Mouse (Mus musculus) lung, embryonic 15.5 days (tissue): Measurements from ENCODE around the gene Gpr143. TPM values are rescaled to one million over a fixed set of nuclear protein-coding genes. Genes with fewer than 3 reads are reported as not detected.

Experiments
- ATAC-seq: fragments of 200-750 bp; cut with Nextera tagmentation; 2 replicates; pipeline ENCODE4 v1.8.0; 2017; ENCODE audit warnings: moderate number of reproducible peaks, borderline replicate concordance; ENCODE audit not compliant: low FRiP score, low TSS enrichment; ENCODE audit errors: extremely low read depth
- H3K27ac ChIP-seq: fragments of 300-500 bp; sonication (generic); 2 replicates; pipeline ENCODE4 v1.5.1; 2015; ENCODE audit warnings: moderate library complexity, mild to moderate bottlenecking, inconsistent platforms
- H3K27me3 ChIP-seq: fragments of 300-500 bp; sonication (generic); 2 replicates; pipeline ENCODE4 v1.6.1; 2015; ENCODE audit warnings: inconsistent platforms
- H3K36me3 ChIP-seq: fragments of 300-500 bp; sonication (generic); 2 replicates; pipeline ENCODE4 v1.6.1; 2015; ENCODE audit warnings: inconsistent platforms
- H3K4me1 ChIP-seq: fragments of 300-500 bp; sonication (generic); 2 replicates; pipeline ENCODE4 v1.6.1; 2015; ENCODE audit warnings: inconsistent platforms
- H3K4me2 ChIP-seq: fragments of 300-500 bp; sonication (generic); 2 replicates; pipeline ENCODE4 v1.6.1; 2015; ENCODE audit warnings: inconsistent platforms, mild to moderate bottlenecking, moderate library complexity
- H3K4me3 ChIP-seq: fragments of 300-500 bp; sonication (generic); 2 replicates; pipeline ENCODE4 v1.5.1; 2015; ENCODE audit warnings: mild to moderate bottlenecking, inconsistent platforms
- H3K9ac ChIP-seq: fragments of 300-500 bp; sonication (generic); 2 replicates; pipeline ENCODE4 v1.6.1; 2015; ENCODE audit warnings: inconsistent platforms
- H3K9me3 ChIP-seq: fragments of 300-500 bp; sonication (generic); 2 replicates; pipeline ENCODE4 v1.6.1; 2016; ENCODE audit warnings: inconsistent platforms
- WGBS: fragments of 180-500 bp; shearing (Covaris S2); methylation state at CpG from one replicate; pipeline ENCODE4 v1.1.7; 2015; 5-methylcytosine and 5-hydroxymethylcytosine counted together
- polyA plus RNA-seq: library from polyadenylated mRNA; unstranded; fragments of >200 nt; fragmentation: Nextera tagmentation; extraction: Ambion mirVana; gene quantifications from 2 replicates; pipeline ENCODE4 v1.2.1, GENCODE M21; 2015

Gene Gpr143
- 0.34 TPM in 1 of 2 replicates, not detected in the other for polyA plus RNA-seq

- H3K4me2 ChIP-seq = peak within 1 kb of the TSS; percentile 54
- WGBS = 14% methylated on average over 25 of the region's 26 CpGs
- peaks cover 11% of the 10 kb centered on the region for H3K27me3 ChIP-seq
- H3K27ac ChIP-seq = no peak within 1 kb of the TSS
- no peaks in the 10 kb centered on the region for H3K9me3 ChIP-seq
- H3K4me3 ChIP-seq = peak within 1 kb of the TSS; percentile 17
- no peak for ATAC-seq
- H3K4me1 ChIP-seq = peaks cover 6% of the 10 kb centered on the region; the same call in 1 of the 2 replicates
- no peaks in the 10 kb centered on the region for H3K36me3 ChIP-seq
- peak within 1 kb of the TSS; percentile 22; the same call in 1 of the 2 replicates for H3K9ac ChIP-seq
These were observed at the start of gene Gpr143 for GRCm38 (mm10) chrX:152781720-152782403. TSS of gene Gpr143 (plus strand) at chrX:152781921.

- Histone ChIP-seq H3K27ac (no peak overlapping the region), H3K9me3 (no peaks in the 10 kb centered on the region), H3K4me1 (no peaks in the 10 kb centered on the region), H3K27me3 (0 out of 2 replicates have a peak, but pooled peaks cover 3% of the 10 kb centered on the region), H3K4me3 (no peak overlapping the region), H3K9ac (no peak overlapping the region), H3K4me2 (no peak overlapping the region), H3K36me3 (no peaks in the 10 kb centered on the region)
- no peak for ATAC-seq
These were observed 46.4 kb upstream of the Gpr143 start for GRCm38 (mm10) chrX:152735283-152735682.

GRCm38 (mm10) chrX:152738191-152738590, 43.5 kb upstream of the Gpr143 start:
- no peak overlapping the region for H3K4me2 ChIP-seq
- H3K4me3 ChIP-seq = no peak overlapping the region
- no peaks in the 10 kb centered on the region for H3K4me1 ChIP-seq
- no peak overlapping the region for H3K9ac ChIP-seq
- 56% methylated on average over 2 of the region's 2 CpGs for WGBS
- no peak; the same call in 1 of the 2 replicates for ATAC-seq
- peak overlapping the region; percentile 37; the same call in 1 of the 2 replicates for H3K27ac ChIP-seq
- no peaks in the 10 kb centered on the region for H3K36me3 ChIP-seq
- no peaks in the 10 kb centered on the region for H3K9me3 ChIP-seq
- H3K27me3 ChIP-seq = 0 out of 2 replicates have a peak, but pooled peaks cover 3% of the 10 kb centered on the region

- no peak for ATAC-seq
- 0 out of 2 replicates have a peak, but pooled peaks cover 3% of the 10 kb centered on the region for H3K27me3 ChIP-seq
- H3K4me3 ChIP-seq = no peak overlapping the region
- H3K36me3 ChIP-seq = no peaks in the 10 kb centered on the region
- no peak overlapping the region for H3K4me2 ChIP-seq
- H3K27ac ChIP-seq = peak overlapping the region; percentile 41; the same call in 1 of the 2 replicates
- WGBS = 44% methylated on average over 4 of the region's 4 CpGs
- no peaks in the 10 kb centered on the region for H3K9me3 ChIP-seq
- H3K4me1 ChIP-seq = no peaks in the 10 kb centered on the region
- H3K9ac ChIP-seq = no peak overlapping the region
These were observed 42.9 kb upstream of the Gpr143 start for GRCm38 (mm10) chrX:152738759-152739368.

DNA sequence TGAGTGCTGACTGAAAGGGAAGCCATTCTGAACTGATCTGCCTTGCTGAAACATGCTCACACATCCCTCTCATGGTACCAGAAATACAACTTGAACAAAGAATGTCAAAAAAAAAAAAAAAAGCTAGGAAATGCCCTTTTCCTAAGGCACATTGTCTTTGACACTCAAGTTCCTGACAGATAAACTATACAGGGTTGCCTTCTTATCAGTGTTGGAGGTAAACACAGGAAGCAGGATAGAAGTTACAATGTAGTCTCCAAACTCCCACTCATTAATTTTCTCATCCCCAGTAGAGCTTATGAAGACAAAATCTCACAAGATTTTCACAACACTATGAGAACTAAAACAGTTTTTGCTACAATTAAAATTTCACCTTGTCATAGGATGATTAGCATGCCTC, 38.1 kb upstream of the Gpr143 start:
- H3K4me1 ChIP-seq = no peaks in the 10 kb centered on the region
- no peaks in the 10 kb centered on the region for H3K27me3 ChIP-seq
- no peaks in the 10 kb centered on the region for H3K36me3 ChIP-seq
- H3K4me2 ChIP-seq = no peak overlapping the region
- no peak overlapping the region for H3K4me3 ChIP-seq
- no peak for ATAC-seq
- H3K27ac ChIP-seq = 0 out of 2 replicates have a peak overlapping the region, but pooled peaks have one; percentile 37
- no peak overlapping the region for H3K9ac ChIP-seq
- H3K9me3 ChIP-seq = no peaks in the 10 kb centered on the region

GRCm38 (mm10) chrX:152745925-152746324, 35.8 kb upstream of the Gpr143 start:
- H3K9ac ChIP-seq = no peak overlapping the region
- no peaks in the 10 kb centered on the region for H3K9me3 ChIP-seq
- H3K27ac ChIP-seq = no peak overlapping the region
- H3K4me2 ChIP-seq = no peak overlapping the region
- no peak overlapping the region for H3K4me3 ChIP-seq
- H3K27me3 ChIP-seq = no peaks in the 10 kb centered on the region
- no peaks in the 10 kb centered on the region for H3K36me3 ChIP-seq
- no peak for ATAC-seq
- WGBS = 57% methylated on average over 2 of the region's 2 CpGs
- H3K4me1 ChIP-seq = no peaks in the 10 kb centered on the region

DNA sequence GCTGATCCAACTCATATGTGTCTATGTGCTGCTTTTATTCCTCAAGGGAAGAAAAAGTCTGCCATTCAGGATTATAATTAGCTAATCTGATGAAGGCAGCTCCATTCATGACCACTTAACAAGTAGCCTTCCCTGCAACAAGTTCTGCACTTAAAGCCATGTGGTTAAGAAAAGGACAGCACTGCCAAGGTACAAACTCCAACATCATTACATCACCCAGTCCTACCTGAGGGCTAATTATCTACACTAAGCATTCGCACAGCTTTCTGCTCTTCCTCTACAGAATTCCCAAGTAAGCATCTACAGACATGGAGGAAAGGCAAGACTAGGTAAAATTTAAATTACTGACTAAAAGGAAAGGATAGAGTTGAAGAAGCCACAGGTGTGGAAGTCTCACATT, 25.9 kb upstream of the Gpr143 start:
- ATAC-seq = no peak
- H3K4me2 ChIP-seq = no peak overlapping the region
- no peaks in the 10 kb centered on the region for H3K27me3 ChIP-seq
- H3K27ac ChIP-seq = no peak overlapping the region
- no peaks in the 10 kb centered on the region for H3K9me3 ChIP-seq
- no peak overlapping the region for H3K9ac ChIP-seq
- WGBS = 92% methylated on average over 1 of the region's 1 CpGs
- no peaks in the 10 kb centered on the region for H3K4me1 ChIP-seq
- H3K4me3 ChIP-seq = no peak overlapping the region
- no peaks in the 10 kb centered on the region for H3K36me3 ChIP-seq

- H3K9ac ChIP-seq = no peak overlapping the region
- no peak overlapping the region for H3K4me2 ChIP-seq
- no peaks in the 10 kb centered on the region for H3K36me3 ChIP-seq
- no peak overlapping the region for H3K27ac ChIP-seq
- no peaks in the 10 kb centered on the region for H3K9me3 ChIP-seq
- no peaks in the 10 kb centered on the region for H3K27me3 ChIP-seq
- WGBS = 86% methylated on average over 5 of the region's 5 CpGs
- H3K4me3 ChIP-seq = no peak overlapping the region
- ATAC-seq = no peak
- H3K4me1 ChIP-seq = no peaks in the 10 kb centered on the region
These were observed 25.4 kb upstream of the Gpr143 start for GRCm38 (mm10) chrX:152756293-152756692.

- 48% methylated on average over 2 of the region's 2 CpGs for WGBS
- H3K36me3 ChIP-seq = no peaks in the 10 kb centered on the region
These were observed 19.3 kb upstream of the Gpr143 start for GRCm38 (mm10) chrX:152762437-152762836.

DNA sequence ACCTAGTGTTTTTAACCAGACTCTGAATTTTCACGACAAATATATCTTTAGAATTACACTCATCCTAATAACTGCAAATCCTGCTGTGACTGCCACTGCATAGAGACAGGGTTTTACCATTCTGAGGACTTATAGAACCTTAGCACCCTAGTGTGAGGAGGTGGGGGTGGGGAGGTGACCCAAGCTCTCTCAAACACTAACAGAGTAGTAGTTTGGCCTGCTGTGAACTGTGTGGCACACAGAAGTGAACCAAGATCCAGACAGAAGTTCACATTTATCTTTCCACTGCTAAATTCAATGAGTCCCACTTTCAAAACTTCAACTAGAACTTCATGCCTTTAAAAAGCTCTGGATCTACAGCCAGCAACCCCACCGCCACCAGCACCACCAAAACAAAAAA, 18.9 kb upstream of the Gpr143 start:
- Histone ChIP-seq H3K27ac (no peak overlapping the region), H3K4me1 (0 out of 2 replicates have a peak, but pooled peaks cover 3% of the 10 kb centered on the region), H3K9ac (no peak overlapping the region), H3K27me3 (no peaks in the 10 kb centered on the region), H3K4me3 (no peak overlapping the region), H3K9me3 (no peaks in the 10 kb centered on the region), H3K4me2 (no peak overlapping the region), H3K36me3 (no peaks in the 10 kb centered on the region)
- ATAC-seq = no peak
- WGBS = 76% methylated on average over 2 of the region's 2 CpGs

More at GRCm38 (mm10) chrX:152762437-152762836, 19.3 kb upstream of the Gpr143 start:
- H3K4me3 ChIP-seq = no peak overlapping the region
- H3K4me1 ChIP-seq = 0 out of 2 replicates have a peak, but pooled peaks cover 3% of the 10 kb centered on the region
- no peak for ATAC-seq
- H3K9ac ChIP-seq = no peak overlapping the region
- no peak overlapping the region for H3K4me2 ChIP-seq
- no peaks in the 10 kb centered on the region for H3K9me3 ChIP-seq
- no peak overlapping the region for H3K27ac ChIP-seq
- no peaks in the 10 kb centered on the region for H3K27me3 ChIP-seq

GRCm38 (mm10) chrX:152764171-152764570, 17.6 kb upstream of the Gpr143 start:
- Histone ChIP-seq H3K9ac (no peak overlapping the region), H3K36me3 (no peaks in the 10 kb centered on the region), H3K4me2 (no peak overlapping the region), H3K4me3 (no peak overlapping the region), H3K4me1 (0 out of 2 replicates have a peak, but pooled peaks cover 3% of the 10 kb centered on the region), H3K27me3 (no peaks in the 10 kb centered on the region), H3K27ac (no peak overlapping the region), H3K9me3 (no peaks in the 10 kb centered on the region)
- no peak for ATAC-seq
- WGBS = 31% methylated on average over 2 of the region's 2 CpGs
